Mouse (Mus musculus) lung, postnatal 0 days (tissue): ENCODE measurements around the gene Mlph. TPM values are rescaled to one million over a fixed set of nuclear protein-coding genes. Genes with fewer than 3 reads are reported as not detected.

ENCODE experiments used
- ATAC-seq: fragments of 200-750 bp; cut with Nextera tagmentation; 2 replicates; pipeline ENCODE4 v1.8.0; 2017; ENCODE audit warnings: moderate library complexity
- DNase-seq: peaks from one replicate; pipeline ENCODE4 v3.0.0-alpha.2; 2016; ENCODE audit warnings: low spot score
- H3K27ac ChIP-seq: fragments of 300-500 bp; sonication (generic); 2 replicates; pipeline ENCODE4 v1.5.1; 2014; ENCODE audit warnings: antibody characterized with exemption, mild to moderate bottlenecking, low read length, mixed read lengths
- H3K27me3 ChIP-seq: fragments of 300-500 bp; sonication (generic); replicated peaks from 2 replicates; pipeline ENCODE4 v1.6.1; 2014; ENCODE audit warnings: low read length, mixed read lengths; ENCODE audit not compliant: insufficient read depth
- H3K36me3 ChIP-seq: fragments of 300-500 bp; sonication (generic); 2 replicates; pipeline ENCODE4 v1.6.1; 2014; ENCODE audit warnings: low read length, mixed read lengths; ENCODE audit not compliant: insufficient read depth
- H3K4me1 ChIP-seq: fragments of 300-500 bp; sonication (generic); 2 replicates; pipeline ENCODE4 v1.6.1; 2014; ENCODE audit warnings: antibody characterized with exemption, low read depth, low read length, mixed read lengths; ENCODE audit not compliant: insufficient read depth
- H3K4me2 ChIP-seq: fragments of 300-500 bp; sonication (generic); replicated peaks from 2 replicates; pipeline ENCODE4 v1.6.1; 2014; ENCODE audit warnings: low read depth, mild to moderate bottlenecking, low read length, moderate library complexity, mixed read lengths
- H3K4me3 ChIP-seq: fragments of 300-500 bp; sonication (generic); 2 replicates; pipeline ENCODE4 v1.5.1; 2014; ENCODE audit warnings: low read depth, low read length
- H3K9ac ChIP-seq: fragments of 300-500 bp; sonication (generic); replicated peaks from 2 replicates; pipeline ENCODE4 v1.6.1; 2014; ENCODE audit warnings: low read depth, mild to moderate bottlenecking
- H3K9me3 ChIP-seq: fragments of 300-500 bp; sonication (generic); 2 replicates; pipeline ENCODE4 v1.6.1; 2016; ENCODE audit warnings: low read length, mixed read lengths
- CTCF ChIP-seq: IDR thresholded peaks from 2 replicates; pipeline ENCODE4 v1.5.1; 2016; ENCODE audit warnings: antibody characterized with exemption, mild to moderate bottlenecking
- EP300 ChIP-seq: IDR thresholded peaks from 2 replicates; pipeline ENCODE4 v1.6.1; 2016; ENCODE audit warnings: antibody characterized with exemption, mild to moderate bottlenecking, control low read depth
- WGBS: fragments of 180-500 bp; shearing (Covaris S2); extraction: QIAGEN DNeasy Blood & Tissue Kit; methylation state at CpG from one replicate; pipeline ENCODE4 v1.1.7; 2014; 5-methylcytosine and 5-hydroxymethylcytosine counted together
- polyA plus RNA-seq: library from polyadenylated mRNA; unstranded; fragments of >200 nt; fragmentation: Nextera tagmentation; extraction: Ambion mirVana; gene quantifications from 2 replicates; pipeline ENCODE4 v1.2.1, GENCODE M21; 2015

Mlph gene
- polyA plus RNA-seq, 1 experiment from 2014 or later, result 2.7 TPM

DNA sequence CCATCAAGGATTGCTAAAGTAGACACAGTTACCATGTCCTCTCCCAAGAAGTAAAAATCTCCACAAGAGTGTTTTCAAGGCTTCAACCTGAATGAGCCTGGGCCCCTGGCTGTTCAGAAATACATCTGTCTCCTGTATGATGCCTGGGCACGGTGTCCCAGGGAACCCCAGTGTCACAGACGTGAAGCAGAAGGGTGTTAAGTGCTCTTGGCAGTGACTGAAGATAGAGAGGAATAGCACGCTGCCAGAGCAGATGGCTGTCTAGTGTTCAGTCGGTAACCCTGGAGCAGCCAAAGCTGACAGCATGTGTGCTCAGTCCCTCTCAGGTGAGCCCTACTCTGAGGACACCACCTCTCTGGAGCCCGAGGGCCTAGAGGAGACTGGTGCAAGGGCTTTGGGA lies 18.1 kb downstream of the Mlph start:
- Histone ChIP-seq H3K4me2 (no peak overlapping the region), H3K4me3 (no peak overlapping the region), H3K36me3 (no peaks in the 10 kb centered on the region), H3K9ac (no peak overlapping the region), H3K27me3 (no peaks in the 10 kb centered on the region), H3K27ac (no peak overlapping the region), H3K9me3 (no peaks in the 10 kb centered on the region), H3K4me1 (peaks cover 3% of the 10 kb centered on the region)
- WGBS, result 58% methylated on average over 5 of the region's 5 CpGs
- ATAC-seq, result no peak
- TF ChIP-seq EP300 (no peak), CTCF (no peak)
- no peak for DNase-seq

- Histone ChIP-seq H3K4me2 (no peak overlapping the region), H3K4me1 (no peaks in the 10 kb centered on the region), H3K9me3 (no peaks in the 10 kb centered on the region), H3K27ac (no peak overlapping the region), H3K4me3 (no peak overlapping the region), H3K36me3 (no peaks in the 10 kb centered on the region), H3K27me3 (no peaks in the 10 kb centered on the region), H3K9ac (no peak overlapping the region)
- TF ChIP-seq CTCF, result no peak
- no peak for TF ChIP-seq EP300
- 69% methylated on average over 9 of the region's 9 CpGs for WGBS
- no peak for DNase-seq
- no peak for ATAC-seq
Measured at GRCm38 (mm10) chr1:90936990-90937389, 22.1 kb downstream of the Mlph start.

DNA sequence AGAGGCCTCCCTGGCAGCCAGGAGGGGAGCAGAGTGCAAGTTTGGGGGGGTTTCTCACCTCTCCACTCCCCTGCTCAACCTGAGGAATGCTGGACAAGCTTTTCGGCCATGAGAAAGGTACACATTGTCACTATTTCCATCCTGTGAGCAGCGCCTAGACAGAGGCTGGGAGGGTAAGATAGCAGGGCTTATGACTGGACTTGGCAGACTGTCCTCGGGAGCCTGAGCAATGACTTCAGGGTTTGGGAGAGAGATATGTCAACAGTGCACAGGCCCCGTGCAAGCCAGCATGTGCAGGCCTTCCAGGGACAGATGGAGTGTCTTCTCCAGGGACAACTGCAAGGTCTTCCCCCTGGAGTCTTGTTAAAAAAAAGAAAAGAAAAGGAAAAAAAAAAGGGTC lies 25.1 kb downstream of the Mlph start:
- no peak for TF ChIP-seq CTCF
- TF ChIP-seq EP300, result no peak
- Histone ChIP-seq H3K27me3 (no peaks in the 10 kb centered on the region), H3K4me2 (no peak overlapping the region), H3K27ac (no peak overlapping the region), H3K36me3 (no peaks in the 10 kb centered on the region), H3K4me3 (no peak overlapping the region), H3K4me1 (no peaks in the 10 kb centered on the region), H3K9me3 (no peaks in the 10 kb centered on the region), H3K9ac (no peak overlapping the region)
- ATAC-seq (no peak), DNase-seq (no peak)
- 67% methylated on average over 4 of the region's 4 CpGs for WGBS

DNA sequence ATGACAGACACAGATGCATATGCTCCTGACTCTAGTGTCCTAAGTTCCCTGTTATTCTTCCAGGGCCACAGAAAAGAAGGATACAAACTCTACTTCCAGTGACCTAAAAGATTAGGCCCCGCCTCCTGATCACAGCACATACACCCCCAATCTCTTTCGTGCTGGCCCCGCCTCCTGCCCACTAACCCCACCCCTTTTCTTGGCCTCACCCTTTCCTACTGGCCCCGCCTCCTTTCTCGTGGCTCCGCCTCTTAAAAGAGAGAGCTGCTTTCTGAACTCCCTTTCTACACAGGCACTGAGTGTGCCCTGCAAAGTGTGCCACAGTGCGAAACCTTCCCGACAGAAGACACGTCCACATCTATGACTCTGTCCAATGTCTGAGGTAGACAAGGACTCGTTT lies 30.3 kb downstream of the Mlph start:
- Histone ChIP-seq H3K4me3 (no peak overlapping the region), H3K4me1 (no peaks in the 10 kb centered on the region), H3K9me3 (no peaks in the 10 kb centered on the region), H3K27ac (no peak overlapping the region), H3K36me3 (no peaks in the 10 kb centered on the region), H3K27me3 (no peaks in the 10 kb centered on the region), H3K4me2 (no peak overlapping the region), H3K9ac (no peak overlapping the region)
- ATAC-seq (no peak), DNase-seq (no peak)
- TF ChIP-seq EP300 (no peak), CTCF (no peak)
- 69% methylated on average over 10 of the region's 10 CpGs for whole genome bisulfite sequencing

DNA sequence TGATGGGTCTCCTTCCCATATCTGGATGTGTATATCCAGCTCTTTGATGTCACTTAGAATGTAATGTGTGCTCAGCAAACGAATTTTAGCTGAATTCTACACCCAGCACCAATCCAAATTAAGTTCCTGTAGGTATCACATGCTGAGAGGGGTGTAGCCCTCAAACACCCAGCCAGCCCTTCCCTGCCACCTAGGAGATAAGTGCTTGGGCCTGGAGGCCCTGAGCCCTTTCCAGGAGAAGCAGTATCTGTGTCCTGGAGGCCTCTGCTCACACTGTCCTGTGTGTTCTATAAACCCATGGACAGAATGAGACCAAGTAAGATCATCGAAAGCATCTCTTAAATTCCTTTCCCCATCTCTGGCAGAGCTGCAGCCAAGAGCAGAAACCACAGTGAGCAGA lies 32.4 kb downstream of the Mlph start:
- no peak for ATAC-seq
- no peak for DNase-seq
- H3K9ac ChIP-seq, result no peak overlapping the region
- no peak overlapping the region for H3K4me2 ChIP-seq
- no peak overlapping the region for H3K4me3 ChIP-seq
- no peaks in the 10 kb centered on the region for H3K27me3 ChIP-seq
- H3K27ac ChIP-seq, result no peak overlapping the region
- no peaks in the 10 kb centered on the region for H3K4me1 ChIP-seq
- H3K36me3 ChIP-seq, result no peaks in the 10 kb centered on the region
- no peaks in the 10 kb centered on the region for H3K9me3 ChIP-seq
- 59% methylated on average over 2 of the region's 2 CpGs for WGBS
- no peak for TF ChIP-seq CTCF
- no peak for TF ChIP-seq EP300

DNA sequence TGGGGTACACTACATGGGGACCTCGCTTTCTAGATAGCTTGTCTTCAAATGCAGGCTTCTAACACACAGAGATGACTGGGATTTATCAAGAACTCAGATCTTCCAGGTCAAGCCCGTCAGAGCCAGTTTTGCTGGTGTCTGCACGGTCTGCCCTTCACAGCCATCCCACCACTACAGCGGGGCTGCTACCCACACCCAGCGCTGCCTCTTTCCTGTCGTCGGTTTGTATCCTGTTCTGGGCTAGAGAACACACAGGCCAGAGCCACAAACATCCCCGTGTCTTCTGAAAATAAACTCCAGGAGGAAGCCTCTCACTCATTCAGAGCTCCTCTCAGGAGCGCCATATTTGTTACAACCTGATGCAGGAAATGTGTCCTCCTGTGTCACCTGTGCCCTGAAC lies 34.4 kb downstream of the Mlph start:
- no peaks in the 10 kb centered on the region for H3K27me3 ChIP-seq
- peaks cover 4% of the 10 kb centered on the region; the same call in 1 of the 2 replicates for H3K4me1 ChIP-seq
- no peak overlapping the region for H3K9ac ChIP-seq
- H3K27ac ChIP-seq, result no peak overlapping the region
- H3K4me2 ChIP-seq, result no peak overlapping the region
- DNase-seq (no peak), ATAC-seq (no peak)
- no peaks in the 10 kb centered on the region for H3K36me3 ChIP-seq
- no peaks in the 10 kb centered on the region for H3K9me3 ChIP-seq
- 39% methylated on average over 9 of the region's 9 CpGs for WGBS
- no peak for TF ChIP-seq EP300
- no peak for TF ChIP-seq CTCF
- H3K4me3 ChIP-seq, result no peak overlapping the region

GRCm38 (mm10) chr1:90951670-90952069 lies 36.8 kb downstream of the Mlph start:
- 53% methylated on average over 7 of the region's 7 CpGs for WGBS
- TF ChIP-seq CTCF (no peak), EP300 (no peak)
- DNase-seq (peak; percentile 49), ATAC-seq (peak; percentile 60)
- no peak overlapping the region for H3K4me3 ChIP-seq
- H3K36me3 ChIP-seq, result no peaks in the 10 kb centered on the region
- no peak overlapping the region for H3K9ac ChIP-seq
- H3K27me3 ChIP-seq, result no peaks in the 10 kb centered on the region
- H3K9me3 ChIP-seq, result no peaks in the 10 kb centered on the region
- H3K4me2 ChIP-seq, result no peak overlapping the region
- peak overlapping the region; percentile 1; the same call in 1 of the 2 replicates for H3K27ac ChIP-seq
- peaks cover 4% of the 10 kb centered on the region; the same call in 1 of the 2 replicates for H3K4me1 ChIP-seq
